ENCODE assay signal across 8 mouse cellular contexts in genomic region chr11:116994095-116994582, GRCm38 (mm10).
A peak's percentile ranks its signal among the peaks of the same experiment; 100 is the strongest.
DNase-seq lines count a peak whose midpoint lies in the region; ATAC-seq and TF ChIP-seq lines count a peak whose summit lies in the region.

No protein-coding gene starts in this region.

- peak; percentile 71 for TF ChIP-seq CTCF in cerebellum, adult 2 months (IDR thresholded peaks at IDR 0.05; ENCODE audit: borderline replicate concordance, insufficient read depth, low read depth, low read length)
- peak; percentile 81 for TF ChIP-seq CTCF in forebrain, postnatal 0 days (IDR thresholded peaks at IDR 0.05; ENCODE audit: low read depth)
- TF ChIP-seq CTCF in small intestine, adult 2 months (IDR thresholded peaks at IDR 0.05; ENCODE audit: extremely low read depth, insufficient read length, insufficient replicate concordance, low read depth, low read length): peak; percentile 73; the same call in 1 of the 2 replicates

- intact Hi-C loops in gastrocnemius, postnatal 14 days (cut with DNase I; ENCODE audit: low total_unique reads): loop anchor here (1.0 kb wide), 1 partner anchor 75 kb away; no protein-coding TSS in a partner anchor

- no peaks in the 10 kb centered on the region for H3K4me1 ChIP-seq in cerebellum, adult 2 months (ENCODE audit: control insufficient read depth, insufficient read depth, low read length)
- peaks cover 3% of the 10 kb centered on the region; the same call in 1 of the 2 replicates for H3K4me1 ChIP-seq in forebrain, postnatal 0 days (ENCODE audit: insufficient read depth)
- H3K4me1 ChIP-seq in kidney, embryonic 14.5 days (ENCODE audit: control insufficient read depth, insufficient read depth, low read length): no peaks in the 10 kb centered on the region
- H3K4me1 ChIP-seq in small intestine, adult 2 months (ENCODE audit: control insufficient read depth, insufficient read depth, insufficient read length, low read length): no peaks in the 10 kb centered on the region

- ATAC-seq in forebrain, postnatal 0 days: peak; percentile 70; the same call in 1 of the 2 replicates
- peak; percentile 43; the same call in 1 of the 2 replicates for ATAC-seq in kidney, embryonic 14.5 days (ENCODE audit: low FRiP score, low TSS enrichment)
- ATAC-seq in frontal cortex, adult (ENCODE audit: low TSS enrichment): no peak

- DNase-seq in gastrocnemius, postnatal 14 days: peak; percentile 16
- DNase-seq in gastrocnemius, postnatal 10 days: no peak
- peak; percentile 29 to 36 for DNase-seq in cerebellum, adult 2 months
- peak; percentile 77 for DNase-seq in forebrain, postnatal 0 days
- peak; percentile 47 for DNase-seq in lung, postnatal 14 days

- H3K27ac ChIP-seq in cerebellum, adult 2 months (ENCODE audit: insufficient read depth, low read length): no peak overlapping the region
- no peak overlapping the region for H3K27ac ChIP-seq in forebrain, postnatal 0 days (ENCODE audit: low read depth, low read length)
- H3K27ac ChIP-seq in kidney, embryonic 14.5 days (ENCODE audit: low read depth, low read length): no peak overlapping the region
- H3K27ac ChIP-seq in small intestine, adult 2 months (ENCODE audit: insufficient read depth, low read depth, low read length): no peak overlapping the region

- WGBS in cerebellum, adult 2 months: 3% methylated on average over 18 of the region's 18 CpGs
- 2% methylated on average over 18 of the region's 18 CpGs for WGBS in forebrain, postnatal 0 days
- 4% methylated on average over 18 of the region's 18 CpGs for WGBS in kidney, embryonic 14.5 days
- WGBS in small intestine, adult 2 months: 10% methylated on average over 18 of the region's 18 CpGs

- H3K4me2 ChIP-seq in forebrain, postnatal 0 days (ENCODE audit: low read depth): peak overlapping the region; percentile 47
- H3K4me2 ChIP-seq in kidney, embryonic 14.5 days (replicated peaks; ENCODE audit: low read depth, low read length): peak overlapping the region; percentile 16

- TF ChIP-seq POLR2A in cerebellum, adult 2 months (IDR thresholded peaks at IDR 0.05; ENCODE audit: borderline replicate concordance, insufficient read depth, low read length): no peak
- no peak for TF ChIP-seq POLR2A in small intestine, adult 2 months (IDR thresholded peaks at IDR 0.05; ENCODE audit: low read depth, low read length)

- peak overlapping the region; percentile 24 for H3K4me3 ChIP-seq in cerebellum, adult 2 months (replicated peaks; ENCODE audit: insufficient read depth, low read depth, low read length)
- peak overlapping the region; percentile 27 for H3K4me3 ChIP-seq in forebrain, postnatal 0 days (ENCODE audit: low read depth, low read length)
- H3K4me3 ChIP-seq in kidney, embryonic 14.5 days (ENCODE audit: low read length): no peak overlapping the region
- H3K4me3 ChIP-seq in small intestine, adult 2 months (ENCODE audit: low read depth, low read length): no peak overlapping the region

- H3K9me3 ChIP-seq in forebrain, postnatal 0 days (ENCODE audit: low read length): no peaks in the 10 kb centered on the region
- H3K9me3 ChIP-seq in kidney, embryonic 14.5 days (ENCODE audit: control insufficient read depth, low read length): no peaks in the 10 kb centered on the region

- H3K36me3 ChIP-seq in forebrain, postnatal 0 days (ENCODE audit: insufficient read depth): no peaks in the 10 kb centered on the region
- H3K36me3 ChIP-seq in kidney, embryonic 14.5 days (ENCODE audit: control insufficient read depth, insufficient read depth, low read length): no peaks in the 10 kb centered on the region
- H3K36me3 ChIP-seq in small intestine, adult 2 months (ENCODE audit: control insufficient read depth, insufficient read depth, low read length): no peaks in the 10 kb centered on the region

- peak overlapping the region; percentile 37 for H3K9ac ChIP-seq in forebrain, postnatal 0 days
- no peak overlapping the region for H3K9ac ChIP-seq in kidney, embryonic 14.5 days (ENCODE audit: low read depth, low read length)

- no peaks in the 10 kb centered on the region for H3K27me3 ChIP-seq in cerebellum, adult 2 months (ENCODE audit: control insufficient read depth, insufficient read depth, low read length)
- H3K27me3 ChIP-seq in forebrain, postnatal 0 days (ENCODE audit: insufficient read depth, low read length): no peaks in the 10 kb centered on the region; the same call in 1 of the 2 replicates
- H3K27me3 ChIP-seq in kidney, embryonic 14.5 days (ENCODE audit: control insufficient read depth, insufficient read depth, low read length): peaks cover 14% of the 10 kb centered on the region; the same call in 1 of the 2 replicates
- H3K27me3 ChIP-seq in small intestine, adult 2 months (ENCODE audit: control insufficient read depth, insufficient read depth, low read length): peaks cover 23% of the 10 kb centered on the region; the same call in 1 of the 2 replicates

Comparison
In these comparisons a context has a peak if more than half of its experiments do, and no peak if none do; other contexts are left out.
1. H3K4me3 ChIP-seq: peak in cerebellum, adult 2 months (single experiment) and forebrain, postnatal 0 days (single experiment); none in kidney, embryonic 14.5 days (single experiment) and small intestine, adult 2 months (single experiment).
2. Peak in every context shown above with its lines, with median percentiles within 50 percentile points of each other: CTCF ChIP-seq.